Mouse (Mus musculus) liver, postnatal 0 days (tissue): ENCODE data around the gene Pde4a.

ENCODE experiments used
- CTCF ChIP-seq: sonication (generic); IDR thresholded peaks from 2 replicates; pipeline ENCODE4 v1.5.1; 2016; ENCODE audit warnings: antibody characterized with exemption, low read depth
- EP300 ChIP-seq: IDR thresholded peaks from 2 replicates; pipeline ENCODE4 v1.6.1; 2016; ENCODE audit warnings: antibody characterized with exemption, low read depth, mild to moderate bottlenecking

DNA sequence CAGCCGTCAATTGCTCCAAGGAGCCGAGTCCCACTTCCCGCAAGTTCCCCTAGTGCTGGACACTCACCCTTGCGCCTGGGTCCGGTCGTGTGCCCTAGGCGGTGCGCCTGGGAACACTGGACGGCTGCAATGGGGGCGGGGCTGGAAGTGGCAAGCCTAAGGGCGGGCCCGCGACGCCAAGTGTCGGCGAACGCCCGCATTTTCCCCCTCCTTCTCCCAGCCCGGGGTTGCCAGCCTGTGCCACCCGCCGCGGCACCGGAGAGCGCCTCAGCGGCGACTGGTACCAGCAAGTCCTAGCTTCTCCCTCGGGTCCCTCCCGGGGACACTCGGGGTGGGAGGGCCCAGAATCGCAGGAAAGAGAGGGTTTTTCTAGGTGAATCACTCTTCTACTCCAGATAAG is 82.8 kb downstream of the Pde4a start, which contains the start of gene S1pr5:
- TF ChIP-seq CTCF = no peak
- no peak for TF ChIP-seq EP300
